Mouse (Mus musculus): ENCODE measurements around the gene Mrpl22. TPM values are rescaled to one million over a fixed set of nuclear protein-coding genes. Genes with fewer than 3 reads are reported as not detected.
"Not testable (repeated sequence)": the region's sequence is repeated elsewhere in the genome, so short reads cannot be mapped to it uniquely, and the experiment has no call there.

The Mrpl22 gene
- polyA plus RNA-seq, 1 experiment from 2014 or later: 112 TPM

- peak; percentile 81 for ATAC-seq (replicated peaks; ENCODE audit: extremely low read depth, insufficient read depth, low FRiP score)
- Histone ChIP-seq H3K9ac (ENCODE audit: low read length) (peak within 1 kb of the TSS; percentile 73), H3K27ac (ENCODE audit: low read length) (0 out of 2 replicates have a peak within 1 kb of the TSS, but pooled peaks have one; percentile 47), H3K4me2 (ENCODE audit: low read depth, low read length) (peak within 1 kb of the TSS; percentile 87), H3K9me3 (replicated peaks; ENCODE audit: control insufficient read depth, low read length) (no peaks in the 10 kb centered on the region), H3K4me3 (ENCODE audit: low read length) (peak within 1 kb of the TSS; percentile 67), H3K4me1 (ENCODE audit: control insufficient read depth, insufficient read depth, low read length) (peaks cover 16% of the 10 kb centered on the region), H3K27me3 (ENCODE audit: control insufficient read depth, insufficient read depth, low read length) (no peaks in the 10 kb centered on the region), H3K36me3 (ENCODE audit: control insufficient read depth, insufficient read depth) (peaks cover 26% of the 10 kb centered on the region)
- WGBS: 1% methylated on average over 70 of the region's 71 CpGs
These were observed 3.1 kb upstream of the Mrpl22 start, which contains the start of gene Gemin5 for GRCm38 (mm10) chr11:58168167-58168915. Gene Gemin5 (minus strand): TSS chr11:58168539.

GRCm38 (mm10) chr11:58169666-58170065 lies 1.8 kb upstream of the Mrpl22 start:
- Histone ChIP-seq H3K9ac (ENCODE audit: low read length) (no peak overlapping the region), H3K4me3 (ENCODE audit: low read length) (no peak overlapping the region), H3K4me2 (ENCODE audit: low read depth, low read length) (no peak overlapping the region), H3K4me1 (ENCODE audit: control insufficient read depth, insufficient read depth, low read length) (peaks cover 16% of the 10 kb centered on the region), H3K27ac (ENCODE audit: low read length) (no peak overlapping the region), H3K9me3 (replicated peaks; ENCODE audit: control insufficient read depth, low read length) (no peaks in the 10 kb centered on the region), H3K27me3 (ENCODE audit: control insufficient read depth, insufficient read depth, low read length) (no peaks in the 10 kb centered on the region), H3K36me3 (ENCODE audit: control insufficient read depth, insufficient read depth) (peaks cover 24% of the 10 kb centered on the region)
- no peak for ATAC-seq (replicated peaks; ENCODE audit: extremely low read depth, insufficient read depth, low FRiP score)
- WGBS: 71% methylated on average over 4 of the region's 4 CpGs

GRCm38 (mm10) chr11:58179563-58179962 lies 8.1 kb downstream of the Mrpl22 start:
- H3K4me2 ChIP-seq (ENCODE audit: low read depth, low read length): no peak overlapping the region
- peaks cover 31% of the 10 kb centered on the region for H3K36me3 ChIP-seq (ENCODE audit: control insufficient read depth, insufficient read depth)
- no peaks in the 10 kb centered on the region for H3K9me3 ChIP-seq (replicated peaks; ENCODE audit: control insufficient read depth, low read length)
- no peak overlapping the region for H3K4me3 ChIP-seq (ENCODE audit: low read length)
- no peak overlapping the region for H3K27ac ChIP-seq (ENCODE audit: low read length)
- H3K9ac ChIP-seq (ENCODE audit: low read length): no peak overlapping the region
- ATAC-seq (replicated peaks; ENCODE audit: extremely low read depth, insufficient read depth, low FRiP score): no peak
- peaks cover 6% of the 10 kb centered on the region; the same call in 1 of the 2 replicates for H3K4me1 ChIP-seq (ENCODE audit: control insufficient read depth, insufficient read depth, low read length)
- no peaks in the 10 kb centered on the region for H3K27me3 ChIP-seq (ENCODE audit: control insufficient read depth, insufficient read depth, low read length)
- WGBS: 27% methylated on average over 3 of the region's 3 CpGs

- H3K9me3 ChIP-seq (replicated peaks; ENCODE audit: control insufficient read depth, low read length); H3K27me3 ChIP-seq (ENCODE audit: control insufficient read depth, insufficient read depth, low read length); H3K9ac ChIP-seq (ENCODE audit: low read length); H3K4me1 ChIP-seq (ENCODE audit: control insufficient read depth, insufficient read depth, low read length); ATAC-seq (replicated peaks; ENCODE audit: extremely low read depth, insufficient read depth, low FRiP score); H3K27ac ChIP-seq (ENCODE audit: low read length); H3K4me2 ChIP-seq (ENCODE audit: low read depth, low read length); H3K4me3 ChIP-seq (ENCODE audit: low read length): not testable (repeated sequence)
- 91% methylated on average over 6 of the region's 6 CpGs for WGBS
- H3K36me3 ChIP-seq (ENCODE audit: control insufficient read depth, insufficient read depth): peaks cover 28% of the 10 kb centered on the region
These were observed 8.5 kb downstream of the Mrpl22 start for GRCm38 (mm10) chr11:58179986-58180385.

GRCm38 (mm10) chr11:58180756-58181155 lies 9.3 kb downstream of the Mrpl22 start:
- Histone ChIP-seq H3K4me1 (ENCODE audit: control insufficient read depth, insufficient read depth, low read length) (peaks cover 6% of the 10 kb centered on the region; the same call in 1 of the 2 replicates), H3K9ac (ENCODE audit: low read length) (no peak overlapping the region), H3K36me3 (ENCODE audit: control insufficient read depth, insufficient read depth) (peaks cover 20% of the 10 kb centered on the region), H3K9me3 (replicated peaks; ENCODE audit: control insufficient read depth, low read length) (no peaks in the 10 kb centered on the region), H3K27me3 (ENCODE audit: control insufficient read depth, insufficient read depth, low read length) (no peaks in the 10 kb centered on the region), H3K4me3 (ENCODE audit: low read length) (no peak overlapping the region), H3K27ac (ENCODE audit: low read length) (0 out of 2 replicates have a peak overlapping the region, but pooled peaks have one; percentile 43), H3K4me2 (ENCODE audit: low read depth, low read length) (no peak overlapping the region)
- no peak for ATAC-seq (replicated peaks; ENCODE audit: extremely low read depth, insufficient read depth, low FRiP score)
- 85% methylated on average over 7 of the region's 7 CpGs for WGBS

GRCm38 (mm10) chr11:58183579-58183978 lies 12.1 kb downstream of the Mrpl22 start:
- Histone ChIP-seq H3K27ac (ENCODE audit: low read length) (peak overlapping the region; percentile 7; the same call in 1 of the 2 replicates), H3K4me2 (ENCODE audit: low read depth, low read length) (no peak overlapping the region), H3K4me3 (ENCODE audit: low read length) (no peak overlapping the region), H3K9ac (ENCODE audit: low read length) (no peak overlapping the region), H3K4me1 (ENCODE audit: control insufficient read depth, insufficient read depth, low read length) (peaks cover 6% of the 10 kb centered on the region; the same call in 1 of the 2 replicates), H3K36me3 (ENCODE audit: control insufficient read depth, insufficient read depth) (peaks cover 4% of the 10 kb centered on the region; the same call in 1 of the 2 replicates), H3K27me3 (ENCODE audit: control insufficient read depth, insufficient read depth, low read length) (no peaks in the 10 kb centered on the region), H3K9me3 (replicated peaks; ENCODE audit: control insufficient read depth, low read length) (no peaks in the 10 kb centered on the region)
- WGBS: 97% methylated on average over 3 of the region's 3 CpGs
- no peak for ATAC-seq (replicated peaks; ENCODE audit: extremely low read depth, insufficient read depth, low FRiP score)

GRCm38 (mm10) chr11:58189675-58190074 lies 18.2 kb downstream of the Mrpl22 start:
- ATAC-seq (replicated peaks; ENCODE audit: extremely low read depth, insufficient read depth, low FRiP score): no peak
- Histone ChIP-seq H3K4me2 (ENCODE audit: low read depth, low read length) (no peak overlapping the region), H3K4me3 (ENCODE audit: low read length) (no peak overlapping the region), H3K9ac (ENCODE audit: low read length) (no peak overlapping the region), H3K27me3 (ENCODE audit: control insufficient read depth, insufficient read depth, low read length) (no peaks in the 10 kb centered on the region), H3K36me3 (ENCODE audit: control insufficient read depth, insufficient read depth) (no peaks in the 10 kb centered on the region), H3K4me1 (ENCODE audit: control insufficient read depth, insufficient read depth, low read length) (peaks cover 16% of the 10 kb centered on the region), H3K27ac (ENCODE audit: low read length) (no peak overlapping the region), H3K9me3 (replicated peaks; ENCODE audit: control insufficient read depth, low read length) (no peaks in the 10 kb centered on the region)
- WGBS: 89% methylated on average over 6 of the region's 6 CpGs

- H3K9ac ChIP-seq (ENCODE audit: low read length): no peak overlapping the region
- H3K27ac ChIP-seq (ENCODE audit: low read length): peak overlapping the region; percentile 75
- 36% methylated on average over 3 of the region's 3 CpGs for WGBS
- H3K27me3 ChIP-seq (ENCODE audit: control insufficient read depth, insufficient read depth, low read length): no peaks in the 10 kb centered on the region
- no peaks in the 10 kb centered on the region for H3K9me3 ChIP-seq (replicated peaks; ENCODE audit: control insufficient read depth, low read length)
- H3K4me3 ChIP-seq (ENCODE audit: low read length): no peak overlapping the region
- ATAC-seq (replicated peaks; ENCODE audit: extremely low read depth, insufficient read depth, low FRiP score): peak; percentile 86; the same call in 1 of the 2 replicates
- peak overlapping the region; percentile 22 for H3K4me2 ChIP-seq (ENCODE audit: low read depth, low read length)
- no peaks in the 10 kb centered on the region for H3K36me3 ChIP-seq (ENCODE audit: control insufficient read depth, insufficient read depth)
- H3K4me1 ChIP-seq (ENCODE audit: control insufficient read depth, insufficient read depth, low read length): peaks cover 19% of the 10 kb centered on the region
These were observed 21.9 kb downstream of the Mrpl22 start for GRCm38 (mm10) chr11:58193326-58193725.

GRCm38 (mm10) chr11:58193860-58194520 lies 22.5 kb downstream of the Mrpl22 start:
- peak; percentile 50; the same call in 1 of the 2 replicates for ATAC-seq (replicated peaks; ENCODE audit: extremely low read depth, insufficient read depth, low FRiP score)
- Histone ChIP-seq H3K9ac (ENCODE audit: low read length) (no peak overlapping the region), H3K4me3 (ENCODE audit: low read length) (no peak overlapping the region), H3K36me3 (ENCODE audit: control insufficient read depth, insufficient read depth) (no peaks in the 10 kb centered on the region), H3K4me2 (ENCODE audit: low read depth, low read length) (peak overlapping the region; percentile 22), H3K27ac (ENCODE audit: low read length) (peak overlapping the region; percentile 75), H3K9me3 (replicated peaks; ENCODE audit: control insufficient read depth, low read length) (no peaks in the 10 kb centered on the region), H3K4me1 (ENCODE audit: control insufficient read depth, insufficient read depth, low read length) (peaks cover 19% of the 10 kb centered on the region), H3K27me3 (ENCODE audit: control insufficient read depth, insufficient read depth, low read length) (no peaks in the 10 kb centered on the region)
- WGBS: 32% methylated on average over 4 of the region's 4 CpGs

Measured in heart, embryonic 16.5 days (tissue).